In the genomic region with DNA sequence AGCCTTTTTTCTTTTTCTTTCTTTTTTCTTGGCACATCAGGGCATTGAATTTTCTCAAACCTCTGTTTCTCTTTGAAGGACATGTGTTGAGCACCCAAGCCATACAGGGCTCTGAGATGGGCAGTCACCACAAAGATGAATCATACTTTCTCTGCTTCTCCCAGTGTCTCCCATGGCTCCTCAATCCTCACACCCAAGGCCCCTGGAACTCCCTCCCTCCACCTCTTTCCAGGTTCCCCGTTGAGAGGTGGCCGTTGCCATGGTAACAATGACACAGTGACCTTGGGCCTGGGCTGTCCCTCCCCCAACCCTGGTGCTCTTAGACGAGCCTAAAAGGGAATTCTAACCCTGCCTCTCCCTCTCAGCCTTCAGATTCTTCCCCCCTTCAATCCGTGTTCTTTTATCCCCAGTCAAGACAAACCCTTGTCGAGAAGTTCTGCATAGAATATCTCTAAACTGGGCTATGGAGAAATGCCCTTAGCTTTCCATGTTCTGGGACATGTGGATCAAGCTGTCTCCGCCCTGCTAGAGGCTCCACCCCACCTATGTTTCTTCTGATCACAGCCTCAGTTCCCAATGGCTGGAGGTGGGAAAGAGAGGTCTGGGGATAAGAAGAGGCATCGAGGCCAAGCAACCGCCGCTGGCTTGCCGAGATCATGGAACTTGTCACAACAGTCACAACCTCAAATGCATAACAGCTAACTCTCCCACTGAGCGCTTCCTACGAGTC, we compare ENCODE assay signal across 9 mouse cellular contexts. TPM values are rescaled to one million over a fixed set of nuclear protein-coding genes. Genes with fewer than 3 reads are reported as not detected.
DNase-seq lines count a peak whose midpoint lies in the region; ATAC-seq lines count a peak whose summit lies in the region.
"Had no signal": no experiment of that assay in that cellular context is flagged by ENCODE, and none has a peak within 500 bp of the region (broad histone marks: within the 10 kb centered on the region; RNA-seq: fewer than 3 reads in every experiment).

No protein-coding gene starts in this region.

- H3K9me3 ChIP-seq in forebrain, embryonic 10.5 days, result no peaks in the 10 kb centered on the region
- no peaks in the 10 kb centered on the region for H3K9me3 ChIP-seq in forebrain, embryonic 13.5 days (replicated peaks)
- no peaks in the 10 kb centered on the region for H3K9me3 ChIP-seq in midbrain, embryonic 12.5 days
- no peaks in the 10 kb centered on the region for H3K9me3 ChIP-seq in midbrain, embryonic 14.5 days (ENCODE audit: control insufficient read depth, low read length)
- no peaks in the 10 kb centered on the region for H3K9me3 ChIP-seq in embryonic facial prominence, embryonic 10.5 days

- H3K36me3 ChIP-seq in forebrain, embryonic 10.5 days (replicated peaks), result no peaks in the 10 kb centered on the region
- H3K36me3 ChIP-seq in forebrain, embryonic 13.5 days (ENCODE audit: poor library complexity, severe bottlenecking), result no peaks in the 10 kb centered on the region
- H3K36me3 ChIP-seq in midbrain, embryonic 12.5 days, result no peaks in the 10 kb centered on the region
- no peaks in the 10 kb centered on the region for H3K36me3 ChIP-seq in midbrain, embryonic 14.5 days (ENCODE audit: control insufficient read depth, insufficient read depth, low read length)
- no peaks in the 10 kb centered on the region for H3K36me3 ChIP-seq in embryonic facial prominence, embryonic 10.5 days (replicated peaks)

- no peak for DNase-seq in forebrain, embryonic 10.5 days (ENCODE audit: extremely low spot score, low spot score)
- DNase-seq in midbrain, embryonic 14.5 days, result no peak
- peak; percentile 35 for DNase-seq in embryonic facial prominence, embryonic 10.5 days (ENCODE audit: low spot score)
- peak; percentile 44 for DNase-seq in retina, embryonic 14.5 days (ENCODE audit: low spot score)
- DNase-seq in frontal cortex, postnatal 36 days (ENCODE audit: low spot score in 2 of 2), result no peak
- DNase-seq in gastrocnemius, postnatal 4 days (ENCODE audit: low spot score in 2 of 2), result no peak

- WGBS in forebrain, embryonic 10.5 days, result 17% methylated on average over 12 of the region's 12 CpGs
- 14% methylated on average over 12 of the region's 12 CpGs for WGBS in forebrain, embryonic 13.5 days
- 16% methylated on average over 12 of the region's 12 CpGs for WGBS in midbrain, embryonic 12.5 days
- 15% methylated on average over 12 of the region's 12 CpGs for WGBS in midbrain, embryonic 14.5 days
- 14% methylated on average over 12 of the region's 12 CpGs for WGBS in embryonic facial prominence, embryonic 10.5 days

- ATAC-seq in forebrain, embryonic 13.5 days, result no peak
- ATAC-seq in midbrain, embryonic 12.5 days (ENCODE audit: low FRiP score, low read depth), result no peak
- ATAC-seq in midbrain, embryonic 14.5 days (ENCODE audit: low FRiP score, low TSS enrichment), result no peak

- peaks cover 24% of the 10 kb centered on the region for H3K4me1 ChIP-seq in forebrain, embryonic 10.5 days
- peaks cover 11% of the 10 kb centered on the region for H3K4me1 ChIP-seq in forebrain, embryonic 13.5 days
- H3K4me1 ChIP-seq in midbrain, embryonic 12.5 days, result peaks cover 12% of the 10 kb centered on the region
- H3K4me1 ChIP-seq in midbrain, embryonic 14.5 days (ENCODE audit: control insufficient read depth, insufficient read depth, low read length), result peaks cover 10% of the 10 kb centered on the region
- peaks cover 10% of the 10 kb centered on the region for H3K4me1 ChIP-seq in embryonic facial prominence, embryonic 10.5 days

- peak overlapping the region; percentile 14; the same call in 1 of the 2 replicates for H3K4me3 ChIP-seq in forebrain, embryonic 10.5 days
- H3K4me3 ChIP-seq in forebrain, embryonic 13.5 days, result no peak overlapping the region
- H3K4me3 ChIP-seq in midbrain, embryonic 12.5 days, result no peak overlapping the region
- no peak overlapping the region for H3K4me3 ChIP-seq in midbrain, embryonic 14.5 days (replicated peaks; ENCODE audit: low read depth, low read length)
- H3K4me3 ChIP-seq in embryonic facial prominence, embryonic 10.5 days, result no peak overlapping the region

- H3K27me3 ChIP-seq in forebrain, embryonic 10.5 days (ENCODE audit: poor library complexity, severe bottlenecking), result peaks cover 8% of the 10 kb centered on the region
- H3K27me3 ChIP-seq in forebrain, embryonic 13.5 days, result peaks cover 7% of the 10 kb centered on the region; the same call in 1 of the 2 replicates
- H3K27me3 ChIP-seq in midbrain, embryonic 12.5 days, result peaks cover 15% of the 10 kb centered on the region
- 0 out of 2 replicates have a peak, but pooled peaks cover 4% of the 10 kb centered on the region for H3K27me3 ChIP-seq in midbrain, embryonic 14.5 days (ENCODE audit: control insufficient read depth, insufficient read depth, low read length)
- H3K27me3 ChIP-seq in embryonic facial prominence, embryonic 10.5 days (replicated peaks; ENCODE audit: low read depth, poor library complexity, severe bottlenecking), result peaks cover 25% of the 10 kb centered on the region

- no peak overlapping the region for H3K9ac ChIP-seq in forebrain, embryonic 13.5 days
- H3K9ac ChIP-seq in midbrain, embryonic 12.5 days (replicated peaks), result no peak overlapping the region
- no peak overlapping the region for H3K9ac ChIP-seq in midbrain, embryonic 14.5 days (replicated peaks; ENCODE audit: low read length)

- no peak overlapping the region for H3K4me2 ChIP-seq in forebrain, embryonic 13.5 days
- no peak overlapping the region for H3K4me2 ChIP-seq in midbrain, embryonic 12.5 days (replicated peaks)
- H3K4me2 ChIP-seq in midbrain, embryonic 14.5 days (ENCODE audit: low read length), result no peak overlapping the region

- H3K27ac ChIP-seq in forebrain, embryonic 10.5 days, result peak overlapping the region; percentile 58
- no peak overlapping the region for H3K27ac ChIP-seq in forebrain, embryonic 13.5 days
- H3K27ac ChIP-seq in midbrain, embryonic 12.5 days (replicated peaks), result 0 out of 2 replicates have a peak overlapping the region, but pooled peaks have one; percentile 0
- H3K27ac ChIP-seq in midbrain, embryonic 14.5 days (replicated peaks; ENCODE audit: low read depth, low read length), result no peak overlapping the region
- no peak overlapping the region for H3K27ac ChIP-seq in embryonic facial prominence, embryonic 10.5 days (replicated peaks)
- H3K27ac ChIP-seq: macrophage had no signal

RNA-seq across cellular contexts. Expression of gene Lrfn1, which starts 4.5 kb away (rescaled TPM):
- 3.0 and 3.4 TPM in 2 replicates for polyA plus RNA-seq in forebrain, embryonic 10.5 days (2016; fragmentation: Nextera tagmentation; extraction: Ambion mirVana)
- polyA plus RNA-seq in forebrain, embryonic 13.5 days (2015; fragmentation: Nextera tagmentation; extraction: Ambion mirVana), result 5.9 and 6.1 TPM in 2 replicates
- polyA plus RNA-seq in midbrain, embryonic 12.5 days (2016; fragmentation: Nextera tagmentation; extraction: Ambion mirVana), result 9.2 and 13.9 TPM in 2 replicates
- polyA plus RNA-seq in midbrain, embryonic 14.5 days (2014; fragmentation: Nextera tagmentation; extraction: Ambion mirVana), result 18.3 and 19.9 TPM in 2 replicates
- 4.9 TPM in 2 replicates for polyA plus RNA-seq in embryonic facial prominence, embryonic 10.5 days (2016; fragmentation: Nextera tagmentation; extraction: Ambion mirVana)
- total RNA-seq in gastrocnemius, postnatal 4 days (2021), result 1 to 10 TPM; 3.3 to 3.6 TPM

RNA-seq across cellular contexts. Expression of gene Gmfg, which starts 10.0 kb away (rescaled TPM):
- 8.0 and 8.3 TPM in 2 replicates for polyA plus RNA-seq in forebrain, embryonic 10.5 days (2016; fragmentation: Nextera tagmentation; extraction: Ambion mirVana)
- polyA plus RNA-seq in forebrain, embryonic 13.5 days (2015; fragmentation: Nextera tagmentation; extraction: Ambion mirVana), result 2.5 and 2.8 TPM in 2 replicates
- polyA plus RNA-seq in midbrain, embryonic 12.5 days (2016; fragmentation: Nextera tagmentation; extraction: Ambion mirVana), result 6.3 TPM in 2 replicates
- polyA plus RNA-seq in midbrain, embryonic 14.5 days (2014; fragmentation: Nextera tagmentation; extraction: Ambion mirVana), result 1.7 and 5.1 TPM in 2 replicates
- polyA plus RNA-seq in embryonic facial prominence, embryonic 10.5 days (2016; fragmentation: Nextera tagmentation; extraction: Ambion mirVana), result 6.9 and 7.1 TPM in 2 replicates
- 10 to 100 TPM; 16.1 to 16.2 TPM for total RNA-seq in gastrocnemius, postnatal 4 days (2021)

RNA-seq across cellular contexts. Expression of gene Paf1, which starts 54.5 kb away (rescaled TPM):
- polyA plus RNA-seq in forebrain, embryonic 10.5 days (2016; fragmentation: Nextera tagmentation; extraction: Ambion mirVana), result 82.3 and 95.9 TPM in 2 replicates
- 95.4 and 97.1 TPM in 2 replicates for polyA plus RNA-seq in forebrain, embryonic 13.5 days (2015; fragmentation: Nextera tagmentation; extraction: Ambion mirVana)
- polyA plus RNA-seq in midbrain, embryonic 12.5 days (2016; fragmentation: Nextera tagmentation; extraction: Ambion mirVana), result 83.2 and 86.0 TPM in 2 replicates
- 78.0 and 81.9 TPM in 2 replicates for polyA plus RNA-seq in midbrain, embryonic 14.5 days (2014; fragmentation: Nextera tagmentation; extraction: Ambion mirVana)
- 88.3 and 89.0 TPM in 2 replicates for polyA plus RNA-seq in embryonic facial prominence, embryonic 10.5 days (2016; fragmentation: Nextera tagmentation; extraction: Ambion mirVana)
- 10 to 100 TPM; 41.2 to 55.6 TPM for total RNA-seq in gastrocnemius, postnatal 4 days (2021)

RNA-seq across cellular contexts. Expression of gene Med29, which starts 54.8 kb away (rescaled TPM):
- polyA plus RNA-seq in forebrain, embryonic 10.5 days (2016; fragmentation: Nextera tagmentation; extraction: Ambion mirVana), result 60.3 and 60.6 TPM in 2 replicates
- 49.3 and 51.5 TPM in 2 replicates for polyA plus RNA-seq in forebrain, embryonic 13.5 days (2015; fragmentation: Nextera tagmentation; extraction: Ambion mirVana)
- 45.3 and 46.9 TPM in 2 replicates for polyA plus RNA-seq in midbrain, embryonic 12.5 days (2016; fragmentation: Nextera tagmentation; extraction: Ambion mirVana)
- polyA plus RNA-seq in midbrain, embryonic 14.5 days (2014; fragmentation: Nextera tagmentation; extraction: Ambion mirVana), result 38.3 and 47.9 TPM in 2 replicates
- 61.9 and 62.6 TPM in 2 replicates for polyA plus RNA-seq in embryonic facial prominence, embryonic 10.5 days (2016; fragmentation: Nextera tagmentation; extraction: Ambion mirVana)
- total RNA-seq in gastrocnemius, postnatal 4 days (2021), result 10 to 100 TPM; 23.7 to 25.1 TPM

Comparison
In these comparisons a context has a peak if more than half of its experiments do, and no peak if none do; other contexts are left out.
1. H3K27ac ChIP-seq: peak in forebrain, embryonic 10.5 days (single experiment) and midbrain, embryonic 12.5 days (single experiment); none in forebrain, embryonic 13.5 days (single experiment), midbrain, embryonic 14.5 days (single experiment) and embryonic facial prominence, embryonic 10.5 days (single experiment).
2. DNase-seq: peak in embryonic facial prominence, embryonic 10.5 days (single experiment) and retina, embryonic 14.5 days (single experiment); none in forebrain, embryonic 10.5 days (single experiment), midbrain, embryonic 14.5 days (single experiment), frontal cortex, postnatal 36 days (0 of 2) and gastrocnemius, postnatal 4 days (0 of 2).